Mouse (Mus musculus) CH12F3 (cell line): ENCODE measurements around the gene Sema6c.
"Not testable (repeated sequence)": the region's sequence is repeated elsewhere in the genome, so short reads cannot be mapped to it uniquely, and the experiment has no call there.

ENCODE experiments used
- in situ Hi-C: fragments of 300-500 bp; cut with MboI; formaldehyde crosslinking; loops from 2 replicates; pipeline ENCODE4 v1.14.3; 2020; ENCODE audit warnings: low sequenced_read_pairs

Sema6c gene

GRCm38 (mm10) chr3:95181841-95182240 lies 21.6 kb downstream of the Sema6c start:
- in situ Hi-C loops, result no loop called here

GRCm38 (mm10) chr3:95184796-95185577 lies 24.7 kb downstream of the Sema6c start:
- in situ Hi-C loops, result no loop called here

GRCm38 (mm10) chr3:95186100-95186499 lies 25.8 kb downstream of the Sema6c start:
- in situ Hi-C loops, result no loop called here

- in situ Hi-C loops, result no loop called here
Observed at GRCm38 (mm10) chr3:95186888-95187287, 26.6 kb downstream of the Sema6c start.

GRCm38 (mm10) chr3:95194721-95195135 lies 34.5 kb downstream of the Sema6c start:
- in situ Hi-C loops, result no loop called here

GRCm38 (mm10) chr3:95195772-95196171 lies 35.5 kb downstream of the Sema6c start:
- in situ Hi-C loops, result no loop called here

- in situ Hi-C loops, result no loop called here
Observed at GRCm38 (mm10) chr3:95199101-95199500, 38.8 kb downstream of the Sema6c start.

GRCm38 (mm10) chr3:95200132-95200531 lies 39.9 kb downstream of the Sema6c start:
- in situ Hi-C loops, result no loop called here

- in situ Hi-C loops, result no loop called here
Observed at GRCm38 (mm10) chr3:95200562-95200961, 40.3 kb downstream of the Sema6c start.

GRCm38 (mm10) chr3:95203880-95204279 lies 43.6 kb downstream of the Sema6c start:
- in situ Hi-C loops, result no loop called here

GRCm38 (mm10) chr3:95208286-95208685 lies 48.0 kb downstream of the Sema6c start:
- in situ Hi-C loops, result no loop called here

GRCm38 (mm10) chr3:95210585-95210984 lies 50.3 kb downstream of the Sema6c start:
- in situ Hi-C loops, result no loop called here

- in situ Hi-C loops, result not testable (repeated sequence)
Observed at GRCm38 (mm10) chr3:95212889-95213608, 52.8 kb downstream of the Sema6c start.

GRCm38 (mm10) chr3:95213609-95213975 lies 53.3 kb downstream of the Sema6c start:
- in situ Hi-C loops, result no loop called here

GRCm38 (mm10) chr3:95216655-95217254 lies 56.5 kb downstream of the Sema6c start:
- in situ Hi-C loops, result no loop called here

GRCm38 (mm10) chr3:95217255-95218134 lies 57.2 kb downstream of the Sema6c start, which contains the start of gene Gabpb2:
Gabpb2 (minus strand) TSS chr3:95217916.
- in situ Hi-C loops, result no loop called here

- in situ Hi-C loops, result no loop called here
Observed at GRCm38 (mm10) chr3:95218466-95219137, 58.3 kb downstream of the Sema6c start.

- in situ Hi-C loops, result no loop called here
Observed at GRCm38 (mm10) chr3:95223041-95223440, 62.8 kb downstream of the Sema6c start.
